Mouse (Mus musculus): Measurements from ENCODE around the gene Kcnk4. TPM values are rescaled to one million over a fixed set of nuclear protein-coding genes. Genes with fewer than 3 reads are reported as not detected.

Gene Kcnk4
- polyA plus RNA-seq (2017; shearing (Covaris generic)) = not detected

GRCm38 (mm10) chr19:6934195-6934977 lies at the start of gene Kcnk4:
Kcnk4 (minus strand) TSS chr19:6934515.
- no peak for ATAC-seq

GRCm38 (mm10) chr19:6983621-6984020 lies 49.3 kb upstream of the Kcnk4 start:
- no peak for ATAC-seq

- ATAC-seq = no peak
Measured at GRCm38 (mm10) chr19:6981465-6981864, 47.1 kb upstream of the Kcnk4 start.

GRCm38 (mm10) chr19:6980381-6981093 lies 46.2 kb upstream of the Kcnk4 start, which contains the start of gene Fkbp2:
Fkbp2 (minus strand) TSS chr19:6980501.
- ATAC-seq = peak; percentile 64

GRCm38 (mm10) chr19:6979486-6980380 lies 45.4 kb upstream of the Kcnk4 start:
- peak; percentile 90 for ATAC-seq

GRCm38 (mm10) chr19:6979001-6979479 lies 44.7 kb upstream of the Kcnk4 start:
- ATAC-seq = no peak

- ATAC-seq = no peak
Measured at GRCm38 (mm10) chr19:6978639-6978974, 44.3 kb upstream of the Kcnk4 start.

GRCm38 (mm10) chr19:6977759-6978638 lies 43.7 kb upstream of the Kcnk4 start:
- no peak for ATAC-seq

- ATAC-seq = no peak
Measured at GRCm38 (mm10) chr19:6975537-6976521, 41.5 kb upstream of the Kcnk4 start, which contains the start of gene Plcb3. Plcb3 (minus strand) TSS chr19:6976470.

GRCm38 (mm10) chr19:6974211-6975205 lies 40.2 kb upstream of the Kcnk4 start, which contains the start of gene Ppp1r14b:
Ppp1r14b (plus strand) TSS chr19:6974968.
- peak; percentile 60 for ATAC-seq

- no peak for ATAC-seq
Measured at GRCm38 (mm10) chr19:6973581-6974190, 39.4 kb upstream of the Kcnk4 start.

- ATAC-seq = no peak
Measured at GRCm38 (mm10) chr19:6972247-6972917, 38.1 kb upstream of the Kcnk4 start.

- no peak for ATAC-seq
Measured at GRCm38 (mm10) chr19:6971644-6972043, 37.3 kb upstream of the Kcnk4 start.

- ATAC-seq = no peak
Measured at GRCm38 (mm10) chr19:6970460-6971085, 36.3 kb upstream of the Kcnk4 start.

GRCm38 (mm10) chr19:6969665-6970381 lies 35.5 kb upstream of the Kcnk4 start:
- ATAC-seq = peak; percentile 49

- ATAC-seq = peak; percentile 4
Measured at GRCm38 (mm10) chr19:6969291-6969664, 35.0 kb upstream of the Kcnk4 start.

Measured in inflammation-experienced regulatory T-cells, adult 6 months (primary cell).